Mouse (Mus musculus) CH12.LX (cell line): ENCODE data around the gene Ccdc141. TPM values are rescaled to one million over a fixed set of nuclear protein-coding genes. Genes with fewer than 3 reads are reported as not detected.
A peak's percentile ranks its signal among the peaks of the same experiment; 100 is the strongest.

ENCODE experiments used
- DNase-seq: peaks from one replicate; pipeline ENCODE4 v3.0.0-alpha.2; 2013; ENCODE audit errors: extremely low read depth
- H3K27ac ChIP-seq: 2 replicates; pipeline ENCODE4 v1.5.1; 2012; ENCODE audit warnings: low read depth, mild to moderate bottlenecking, control low read depth, moderate library complexity; ENCODE audit not compliant: insufficient read depth
- H3K27me3 ChIP-seq: replicated peaks from 2 replicates; pipeline ENCODE3; 2012; ENCODE audit warnings: inconsistent platforms
- H3K36me3 ChIP-seq, 2 experiments: replicated peaks in 1 of 2; 2 replicates each; pipeline versions ENCODE3 to v1.6.1; 2012; ENCODE audit warnings: inconsistent platforms in 1 of 2, low read length in 1 of 2, mild to moderate bottlenecking in 1 of 2, mixed read lengths in 1 of 2, moderate library complexity in 1 of 2; ENCODE audit not compliant: control insufficient read depth in 1 of 2, insufficient read depth in 1 of 2
- H3K4me1 ChIP-seq, 2 experiments: 2 replicates each; pipeline ENCODE4 v1.6.1; 2012; ENCODE audit warnings: inconsistent platforms in 1 of 2, moderate library complexity in 1 of 2; ENCODE audit not compliant: insufficient read depth in 2 of 2, control insufficient read depth in 1 of 2
- H3K4me2 ChIP-seq: 2 replicates; pipeline ENCODE4 v1.6.1; 2012; ENCODE audit warnings: low read depth, mild to moderate bottlenecking, control low read depth; ENCODE audit not compliant: poor library complexity, insufficient read depth, severe bottlenecking
- H3K4me3 ChIP-seq, 3 experiments: fragments of 150-350 bp in 1 of 3; sonication (generic) in 1 of 3; replicated peaks in 1 of 3; 2 replicates each; pipeline versions ENCODE3 to v1.5.1; 2011 to 2012; ENCODE audit warnings: low read depth in 2 of 3, low read length in 2 of 3, mild to moderate bottlenecking in 2 of 3, moderate library complexity in 2 of 3, control low read depth in 1 of 3, improper control_type of control experiment in 1 of 3, inconsistent platforms in 1 of 3, mixed read lengths in 1 of 3; ENCODE audit not compliant: poor library complexity in 1 of 3
- H3K79me2 ChIP-seq: replicated peaks from 2 replicates; pipeline ENCODE4 v1.6.1; 2012; ENCODE audit warnings: mild to moderate bottlenecking, moderate library complexity; ENCODE audit not compliant: control insufficient read depth, poor library complexity, insufficient read depth, severe bottlenecking; ENCODE audit errors: extremely low read depth
- H3K9ac ChIP-seq: 2 replicates; pipeline ENCODE4 v1.6.1; 2012; ENCODE audit warnings: low read depth, mild to moderate bottlenecking, control low read depth, moderate library complexity; ENCODE audit not compliant: insufficient read depth
- H3K9me3 ChIP-seq: replicated peaks from 2 replicates; pipeline ENCODE3; 2012; ENCODE audit warnings: low read length, inconsistent platforms, mixed read lengths
- BHLHE40 ChIP-seq: IDR thresholded peaks from 2 replicates; pipeline ENCODE4 v1.6.1; 2011; ENCODE audit warnings: mild to moderate bottlenecking, low read depth, low read length, improper control_type of control experiment
- CHD2 ChIP-seq: IDR thresholded peaks from 2 replicates; pipeline ENCODE4 v1.6.1; 2011; ENCODE audit warnings: low read length, improper control_type of control experiment
- CTCF ChIP-seq, 2 experiments: IDR thresholded peaks in 1 of 2; conservative IDR thresholded peaks in 1 of 2; 2 replicates each; pipeline ENCODE4 v1.5.1; 2011 to 2012; ENCODE audit warnings: low read depth in 2 of 2, low read length in 2 of 2, improper control_type of control experiment in 1 of 2, inconsistent platforms in 1 of 2, mild to moderate bottlenecking in 1 of 2, moderate library complexity in 1 of 2
- ELF1 ChIP-seq: IDR thresholded peaks from 2 replicates; pipeline ENCODE4 v1.6.1; 2014; ENCODE audit warnings: low read depth, mild to moderate bottlenecking, inconsistent platforms, low read length, improper control_type of control experiment
- EP300 ChIP-seq: IDR thresholded peaks from 2 replicates; pipeline ENCODE4 v1.6.1; 2011; ENCODE audit warnings: low read length, improper control_type of control experiment
- ETS1 ChIP-seq: conservative IDR thresholded peaks from 2 replicates; pipeline ENCODE4 v1.6.1; 2012; ENCODE audit warnings: low read depth, mild to moderate bottlenecking, inconsistent platforms, low read length, improper control_type of control experiment, moderate library complexity
- GABPA ChIP-seq: IDR thresholded peaks from 2 replicates; pipeline ENCODE4 v1.6.1; 2012; ENCODE audit warnings: low read depth, low read length, improper control_type of control experiment, inconsistent platforms; ENCODE audit not compliant: insufficient replicate concordance
- JUN ChIP-seq: IDR thresholded peaks from 2 replicates; pipeline ENCODE4 v1.6.1; 2011; ENCODE audit warnings: low read depth, mild to moderate bottlenecking, low read length, improper control_type of control experiment, moderate library complexity; ENCODE audit not compliant: insufficient read depth
- MAZ ChIP-seq: IDR thresholded peaks from 2 replicates; pipeline ENCODE4 v1.6.1; 2012; ENCODE audit warnings: low read depth, mild to moderate bottlenecking, inconsistent platforms, low read length, improper control_type of control experiment, moderate library complexity
- MYC ChIP-seq: IDR thresholded peaks from 2 replicates; pipeline ENCODE4 v1.6.1; 2011; ENCODE audit warnings: low read depth, mild to moderate bottlenecking, improper control_type of control experiment, low read length
- NRF1 ChIP-seq: IDR thresholded peaks from 2 replicates; pipeline ENCODE4 v1.6.1; 2014; ENCODE audit warnings: low read depth, mild to moderate bottlenecking, inconsistent platforms, low read length, improper control_type of control experiment, moderate library complexity
- PAX5 ChIP-seq: IDR thresholded peaks from 2 replicates; pipeline ENCODE4 v1.6.1; 2012; ENCODE audit warnings: low read length, inconsistent platforms, mixed read lengths
- RAD21 ChIP-seq: IDR thresholded peaks from 2 replicates; pipeline ENCODE4 v1.6.1; 2011; ENCODE audit warnings: low read depth, mild to moderate bottlenecking, low read length, improper control_type of control experiment, moderate library complexity
- SIN3A ChIP-seq: IDR thresholded peaks from 2 replicates; pipeline ENCODE4 v1.6.1; 2012; ENCODE audit warnings: low read length, improper control_type of control experiment, inconsistent platforms
- SMC3 ChIP-seq: IDR thresholded peaks from 2 replicates; pipeline ENCODE4 v1.6.1; 2011; ENCODE audit warnings: low read depth, low read length, improper control_type of control experiment
- TBP ChIP-seq: conservative IDR thresholded peaks from 2 replicates; pipeline ENCODE4 v1.6.1; 2011; ENCODE audit warnings: low read depth, low read length, improper control_type of control experiment
- UBTF ChIP-seq: IDR thresholded peaks from 2 replicates; pipeline ENCODE4 v1.6.1; 2012; ENCODE audit warnings: low read depth, mild to moderate bottlenecking, inconsistent platforms, low read length, improper control_type of control experiment, moderate library complexity
- USF1 ChIP-seq: IDR thresholded peaks from 2 replicates; pipeline ENCODE4 v1.6.1; 2014; ENCODE audit warnings: low read depth, mild to moderate bottlenecking, inconsistent platforms, low read length, improper control_type of control experiment
- USF2 ChIP-seq: conservative IDR thresholded peaks from 2 replicates; pipeline ENCODE4 v1.6.1; 2011; ENCODE audit warnings: low read depth, low read length, improper control_type of control experiment
- ZMIZ1 ChIP-seq: IDR thresholded peaks from 2 replicates; pipeline ENCODE4 v1.6.1; 2012; ENCODE audit warnings: low read depth, mild to moderate bottlenecking, inconsistent platforms, low read length, improper control_type of control experiment
- dilution Hi-C: fragments of 300-500 bp; cut with MboI; formaldehyde crosslinking; loops from 2 replicates; pipeline ENCODE4 v1.14.3; 2020; ENCODE audit warnings: low sequenced_read_pairs; ENCODE audit not compliant: extremely low pct_unique_long_range_greater_than_20kb, extremely low pct_ligation_motif_present
- in situ Hi-C: fragments of 300-500 bp; cut with MboI; formaldehyde crosslinking; loops from 3 replicates; pipeline ENCODE4 v1.14.3; 2019; ENCODE audit warnings: low sequenced_read_pairs, low pct_ligation_motif_present, low pct_unique_long_range_greater_than_20kb, mixed read lengths
- polyA plus RNA-seq: library from polyadenylated mRNA; unstranded; fragments of >175 nt; gene quantifications from 2 replicates; pipeline ENCODE4 v1.2.1, GENCODE M21; 2012; ENCODE audit warnings: low read depth; ENCODE audit not compliant: insufficient read length
- total RNA-seq, 2 experiments: library from RNA; depleted of rRNA; stranded (reverse); fragments of 300-350 nt in 1 of 2; fragments of >200 nt in 1 of 2; gene quantifications; 2 replicates each; pipeline ENCODE4 v1.2.3; 2012 to 2014

Ccdc141 gene
- total and polyA plus RNA-seq, 3 experiments, result not detected

- Histone ChIP-seq H3K27me3 (no peaks in the 10 kb centered on the region), H3K79me2 (no peaks in the 10 kb centered on the region), H3K4me2 (no peak overlapping the region), H3K9me3 (no peaks in the 10 kb centered on the region), H3K4me1 (peaks cover 0 to 4% of the 10 kb centered on the region in 2 experiments; a peak in 2 of 4 replicates), H3K4me3 (no peak overlapping the region), H3K9ac (no peak overlapping the region), H3K27ac (no peak overlapping the region), H3K36me3 (no peaks in the 10 kb centered on the region)
- no peak for DNase-seq
- no peak for TF ChIP-seq SIN3A
- TF ChIP-seq EP300, result no peak
- no peak for TF ChIP-seq ZMIZ1
- no peak for TF ChIP-seq NRF1
- TF ChIP-seq MYC, result no peak
- no peak for TF ChIP-seq PAX5
- TF ChIP-seq JUN, result no peak
- no peak for TF ChIP-seq TBP
- no peak for TF ChIP-seq ETS1
- TF ChIP-seq CHD2, result no peak
- TF ChIP-seq USF2, result no peak
- TF ChIP-seq USF1, result no peak
- TF ChIP-seq UBTF, result no peak
- no peak for TF ChIP-seq CTCF (conservative IDR thresholded peaks at IDR 0.05 in 1 of 2, IDR thresholded peaks at IDR 0.05 in 1 of 2; ENCODE audit: low read depth in 2 of 2, low read length in 2 of 2)
- no peak for TF ChIP-seq ELF1
- dilution Hi-C loops, result no loop called here
- in situ Hi-C loops, result no loop called here
Observed at GRCm38 (mm10) chr2:76981717-76982116, 188.7 kb downstream of the Ccdc141 start.

GRCm38 (mm10) chr2:76980146-76980545, 190.3 kb downstream of the Ccdc141 start:
- DNase-seq, result peak; percentile 69
- H3K79me2 ChIP-seq, result no peaks in the 10 kb centered on the region
- peak overlapping the region; percentile 36; the same call in 1 of the 2 replicates for H3K9ac ChIP-seq
- peak overlapping the region in 2 of 3 experiments; percentile 24 to 31 for H3K4me3 ChIP-seq
- H3K9me3 ChIP-seq, result no peaks in the 10 kb centered on the region
- in situ Hi-C loops (no loop called here), dilution Hi-C loops (no loop called here)
- H3K36me3 ChIP-seq, result no peaks in the 10 kb centered on the region
- no peaks in the 10 kb centered on the region for H3K27me3 ChIP-seq
- no peak overlapping the region for H3K27ac ChIP-seq
- H3K4me2 ChIP-seq, result peak overlapping the region; percentile 85; the same call in 1 of the 2 replicates
- TF ChIP-seq MAZ (peak; percentile 91), RAD21 (peak; percentile 52), USF2 (no peak), SMC3 (peak; percentile 52), CTCF (conservative IDR thresholded peaks at IDR 0.05 in 1 of 2, IDR thresholded peaks at IDR 0.05 in 1 of 2; ENCODE audit: low read depth in 2 of 2, low read length in 2 of 2) (peak; percentile 71 to 77), GABPA (no peak), BHLHE40 (peak; percentile 3)
- H3K4me1 ChIP-seq, result peaks cover 0 to 4% of the 10 kb centered on the region in 2 experiments; a peak in 2 of 4 replicates
